Mouse (Mus musculus) naive thymus-derived CD4-positive, alpha-beta T cell, adult 2 months (primary cell): ENCODE measurements around the gene 2300009A05Rik.

Experiments
- DNase-seq: peaks from one replicate; pipeline ENCODE4 v3.0.0-alpha.2; 2011; ENCODE audit warnings: low read depth

The 2300009A05Rik gene

DNA sequence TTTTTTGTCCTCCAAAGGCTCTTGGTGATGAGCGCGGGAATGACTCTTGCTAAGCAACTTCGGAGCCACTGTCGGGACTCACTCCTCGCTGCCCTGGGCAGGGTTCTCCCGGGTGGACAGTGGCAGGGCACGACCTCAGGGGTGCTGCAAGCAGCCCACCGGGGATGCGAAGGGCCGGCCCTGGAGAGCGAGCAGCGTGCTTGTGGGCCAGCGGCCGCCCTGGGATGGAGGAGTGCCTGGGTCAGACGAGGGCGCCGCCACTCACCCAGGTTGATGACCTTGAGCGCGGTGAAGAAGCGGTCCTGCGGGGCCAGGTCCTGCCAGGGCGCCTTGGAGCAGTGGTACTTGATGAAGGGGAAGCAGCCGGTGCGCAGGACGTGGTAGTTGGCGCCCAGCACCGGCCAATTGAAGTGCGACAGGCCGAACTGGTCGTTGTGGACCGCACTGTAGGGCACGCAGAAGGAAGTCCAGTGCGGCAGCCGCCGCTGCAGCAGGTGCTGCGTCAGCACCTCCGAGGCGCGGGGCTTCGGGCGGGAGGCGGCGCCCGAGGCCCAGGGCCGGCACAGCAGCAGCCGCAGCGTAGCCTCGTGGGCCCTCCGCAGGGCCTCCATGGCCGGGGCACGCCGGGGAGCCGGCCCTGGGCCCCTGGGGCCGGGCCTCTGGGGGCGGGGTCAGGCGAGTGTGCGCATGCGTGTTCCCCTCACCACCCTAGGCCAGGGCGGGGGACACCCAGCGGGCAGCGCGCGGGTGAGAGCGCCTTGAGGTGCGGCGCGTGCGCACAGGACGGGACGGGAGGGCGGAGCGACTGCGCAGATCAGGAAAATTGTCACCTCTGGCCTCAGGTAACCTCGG, at the start of gene 2300009A05Rik:
2300009A05Rik (minus strand) TSS at position 636 of the 852 bp plus-strand sequence.
- peak; percentile 95 for DNase-seq

DNA sequence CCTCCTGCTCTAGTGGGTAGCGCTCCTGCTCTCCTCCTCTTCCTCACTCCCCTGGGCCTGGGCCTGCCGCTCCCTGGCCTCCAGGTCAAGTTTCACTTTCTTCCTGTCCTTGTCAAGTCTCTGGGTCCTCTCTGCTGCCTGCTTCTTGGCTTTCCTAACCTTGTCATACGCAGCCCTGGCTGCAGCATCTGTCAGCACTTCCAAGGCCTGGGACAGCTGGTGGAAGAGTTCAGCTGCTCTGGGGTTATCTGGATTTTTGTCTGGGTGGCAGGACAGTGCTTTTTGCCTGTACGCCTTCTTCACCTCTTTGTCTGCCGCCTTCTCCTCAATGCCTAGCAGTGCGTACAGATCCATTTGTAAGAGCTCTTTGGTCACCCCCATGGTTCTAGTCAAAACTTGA, 44.6 kb upstream of the 2300009A05Rik start:
- DNase-seq = no peak

- DNase-seq = no peak
Observed at GRCm38 (mm10) chr9:63430652-63431051, 31.6 kb upstream of the 2300009A05Rik start.

DNA sequence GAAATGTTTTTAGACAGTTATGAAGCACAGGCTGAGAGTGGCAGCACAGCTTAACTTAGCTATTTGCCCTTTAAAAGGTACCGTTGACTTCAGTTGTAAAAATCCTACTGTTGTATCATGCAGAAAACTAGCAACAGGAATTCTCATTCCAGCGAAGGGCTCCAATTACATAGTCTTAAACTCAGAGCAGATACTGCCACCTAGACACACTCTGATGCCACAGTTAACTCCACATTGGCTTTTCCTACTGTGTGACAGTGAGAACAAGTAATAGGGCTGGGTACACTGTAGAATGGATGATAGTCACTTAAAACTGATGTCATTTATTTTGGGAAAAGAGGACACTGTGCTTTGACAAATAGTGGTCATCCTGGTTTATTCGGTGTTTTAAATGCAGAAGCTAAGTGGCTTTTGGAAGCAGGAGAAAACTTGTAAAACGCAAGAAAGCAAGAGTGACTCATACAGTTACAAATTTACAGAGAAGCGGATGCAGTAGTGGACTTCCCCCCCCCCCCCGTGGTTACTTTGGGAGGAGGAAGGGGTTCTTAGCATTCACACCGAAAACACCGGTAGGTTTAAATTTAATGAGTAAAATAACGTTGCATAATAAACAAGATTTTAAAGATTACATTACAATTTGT, 22.2 kb upstream of the 2300009A05Rik start:
- no peak for DNase-seq

DNA sequence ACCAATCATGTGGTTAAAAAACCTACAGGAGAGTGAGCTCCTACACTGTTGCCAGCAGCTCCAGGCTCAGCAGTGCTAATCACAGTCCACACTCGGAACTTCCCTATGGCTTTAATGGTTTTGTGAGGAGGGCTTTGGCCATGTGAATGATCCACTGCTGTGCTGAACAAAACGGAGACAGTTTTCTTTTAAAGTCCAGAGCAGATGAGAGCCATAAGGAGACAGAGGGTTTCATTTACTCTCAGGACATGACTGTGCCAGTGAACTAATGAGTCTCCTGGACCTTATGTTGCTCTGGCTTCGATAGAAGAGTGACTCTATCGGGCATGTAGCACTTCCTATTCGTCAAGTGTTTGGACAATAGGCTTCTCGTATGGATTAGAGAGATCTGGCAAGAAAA, 21.4 kb upstream of the 2300009A05Rik start:
- no peak for DNase-seq

DNA sequence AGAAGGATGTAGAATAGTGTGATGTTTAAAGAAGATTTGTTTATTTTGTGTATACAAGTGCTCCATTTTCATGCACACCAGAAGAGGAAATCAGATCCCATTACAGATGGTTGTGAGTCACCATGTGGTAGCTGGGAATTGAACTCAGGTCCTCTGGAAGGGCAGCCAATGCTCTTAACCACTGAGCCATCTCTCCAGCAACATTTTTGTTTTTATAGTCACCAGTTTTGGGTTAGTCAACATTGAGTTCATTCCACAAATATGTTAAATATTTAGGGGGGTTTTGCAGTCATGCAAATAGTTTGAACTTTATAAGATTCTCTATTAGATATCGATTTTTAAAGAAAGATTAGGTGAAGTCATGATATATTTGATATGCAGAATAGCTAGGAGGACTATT, 1.1 kb upstream of the 2300009A05Rik start:
- no peak for DNase-seq

DNA sequence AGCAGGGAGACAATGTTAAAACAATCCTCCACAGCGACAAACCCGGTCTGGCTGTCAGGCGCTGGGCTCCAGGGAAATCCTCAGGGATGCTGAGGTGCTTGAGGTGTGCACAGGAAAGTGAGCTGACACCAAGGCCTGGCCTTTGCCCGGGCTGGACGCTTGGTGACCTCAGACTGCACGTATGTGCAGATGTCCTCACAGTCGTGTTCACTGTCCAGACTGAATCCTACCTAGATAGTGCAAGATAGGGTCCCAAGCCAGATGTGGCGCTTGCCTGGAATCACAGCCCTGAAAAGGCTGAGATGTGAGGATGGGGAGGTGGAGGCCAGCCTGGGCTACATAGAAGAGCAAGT, 393 bp upstream of the 2300009A05Rik start:
- no peak for DNase-seq

DNA sequence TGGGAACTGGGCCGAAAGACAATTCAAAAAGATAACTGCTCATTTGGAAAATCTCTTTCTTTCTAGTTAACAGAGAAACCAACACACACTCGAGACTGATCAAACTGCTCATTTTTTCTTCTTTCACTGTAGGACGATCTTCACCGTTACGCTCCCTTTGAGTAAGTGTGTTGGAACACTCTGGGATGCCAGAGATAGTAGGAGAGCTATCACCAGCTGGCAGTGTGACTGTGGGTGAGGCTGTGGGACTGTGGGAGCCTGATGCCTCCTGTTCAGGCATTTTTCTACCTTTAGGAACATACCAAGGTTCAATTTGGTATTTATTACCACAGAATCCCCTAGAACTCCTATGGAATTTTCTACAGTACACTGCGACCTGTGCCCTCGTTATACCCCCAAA, 3.4 kb downstream of the 2300009A05Rik start:
- no peak for DNase-seq

DNA sequence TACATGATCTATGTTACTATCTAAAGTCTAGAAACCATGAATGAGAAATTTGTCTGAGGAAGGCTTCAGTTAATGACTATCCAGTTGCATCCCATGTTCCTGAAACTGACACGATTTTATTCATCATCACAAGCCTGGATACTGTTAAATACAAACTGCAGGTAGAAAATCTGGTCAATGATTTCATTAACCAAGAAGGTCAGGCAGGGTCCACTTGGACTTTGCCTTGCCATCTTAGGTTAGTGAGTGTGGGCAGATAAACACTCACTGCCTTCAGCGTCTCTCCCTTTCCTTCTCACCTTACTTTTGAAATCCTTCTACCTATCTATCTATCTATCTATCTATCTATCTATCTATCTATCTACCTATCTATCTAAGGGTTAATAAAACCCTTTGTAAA, 7.7 kb downstream of the 2300009A05Rik start:
- DNase-seq = no peak

DNA sequence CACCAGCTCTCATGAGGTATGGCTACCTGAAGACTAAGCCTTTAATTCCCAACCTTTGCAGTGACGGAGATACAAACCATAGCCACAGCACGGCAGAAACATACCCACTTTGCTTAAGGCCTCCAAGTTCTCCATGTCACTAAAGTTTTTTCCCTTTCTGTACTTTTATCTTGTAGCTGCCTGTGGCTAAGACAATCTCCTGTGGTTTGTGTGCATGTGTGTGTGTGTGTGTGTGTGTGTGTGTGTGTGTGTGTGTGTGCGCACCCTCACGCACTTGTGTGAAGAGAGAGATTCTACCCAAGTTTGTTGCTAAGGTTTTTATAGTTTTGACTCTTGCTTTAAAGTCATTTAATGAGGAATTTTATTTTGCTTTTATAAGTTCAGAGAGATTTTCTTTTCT, 16.3 kb downstream of the 2300009A05Rik start:
- DNase-seq = no peak

GRCm38 (mm10) chr9:63380326-63380725, 18.7 kb downstream of the 2300009A05Rik start:
- no peak for DNase-seq

- no peak for DNase-seq
Observed at GRCm38 (mm10) chr9:63378174-63378573, 20.9 kb downstream of the 2300009A05Rik start.

GRCm38 (mm10) chr9:63377270-63378142, 21.5 kb downstream of the 2300009A05Rik start, which contains the start of gene Map2k5:
Gene Map2k5, minus strand, starts transcription at chr9:63377902.
- peak; percentile 92 for DNase-seq

DNA sequence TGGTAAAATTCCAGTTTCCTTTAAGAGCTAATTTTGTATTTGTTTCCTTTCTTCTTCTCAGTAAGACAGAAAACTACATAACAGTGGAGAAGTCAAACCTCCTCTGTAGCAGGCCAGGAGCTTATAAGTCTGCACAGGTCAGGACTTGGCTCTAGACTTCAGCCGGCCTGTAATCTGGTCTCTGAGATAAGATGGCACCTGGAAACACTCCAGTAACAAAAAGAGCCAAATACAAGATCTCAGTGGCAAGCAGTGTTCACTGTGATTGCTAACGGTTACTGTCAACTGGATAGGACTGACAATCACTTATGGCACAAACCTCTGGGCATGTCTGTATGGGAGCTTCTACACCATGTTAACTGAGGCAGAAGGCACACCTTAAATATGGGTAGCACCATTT, 25.7 kb downstream of the 2300009A05Rik start:
- no peak for DNase-seq

- no peak for DNase-seq
Observed at GRCm38 (mm10) chr9:63372541-63372940, 26.5 kb downstream of the 2300009A05Rik start.

GRCm38 (mm10) chr9:63360410-63360809, 38.6 kb downstream of the 2300009A05Rik start:
- no peak for DNase-seq

DNA sequence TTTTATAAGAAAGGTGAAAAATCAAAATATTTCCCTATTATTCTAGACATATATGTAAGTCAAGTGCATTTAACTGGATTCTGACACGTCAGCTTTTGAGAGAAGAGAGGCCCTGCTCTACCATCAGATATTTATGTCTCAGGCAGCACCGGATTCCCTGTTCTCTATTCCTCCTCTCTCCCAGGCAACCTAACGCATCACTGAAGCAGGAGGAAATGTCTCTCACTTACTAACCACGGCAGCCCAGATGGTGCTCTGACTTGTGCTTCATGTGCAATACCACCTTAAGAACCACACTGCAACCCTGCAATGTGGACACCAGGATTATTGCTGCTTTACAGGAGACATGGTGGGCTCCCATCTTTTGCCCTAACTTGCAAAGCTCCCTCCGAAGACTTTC, 40.0 kb downstream of the 2300009A05Rik start:
- no peak for DNase-seq

DNA sequence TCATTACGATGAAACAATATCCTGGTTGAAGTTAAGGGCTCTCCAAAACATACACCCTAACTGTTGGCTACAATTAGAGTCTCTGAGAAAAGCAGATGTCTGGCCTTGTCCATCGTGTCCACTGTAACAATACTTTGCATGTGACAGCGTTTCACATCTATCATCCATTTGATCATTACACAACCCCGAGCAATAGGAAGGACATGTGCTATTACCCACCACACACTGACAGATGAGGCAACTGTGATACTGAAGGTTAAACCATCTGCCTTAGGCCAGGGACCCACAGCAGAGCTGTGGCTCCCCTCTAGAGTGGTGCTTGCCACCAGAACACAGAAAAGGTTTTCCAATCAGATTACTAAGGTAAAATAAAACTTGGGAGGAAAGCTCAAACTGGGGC, 42.3 kb downstream of the 2300009A05Rik start:
- DNase-seq = no peak

- DNase-seq = no peak
Observed at GRCm38 (mm10) chr9:63356278-63356677, 42.8 kb downstream of the 2300009A05Rik start.

GRCm38 (mm10) chr9:63354168-63354567, 44.9 kb downstream of the 2300009A05Rik start:
- DNase-seq = no peak

DNA sequence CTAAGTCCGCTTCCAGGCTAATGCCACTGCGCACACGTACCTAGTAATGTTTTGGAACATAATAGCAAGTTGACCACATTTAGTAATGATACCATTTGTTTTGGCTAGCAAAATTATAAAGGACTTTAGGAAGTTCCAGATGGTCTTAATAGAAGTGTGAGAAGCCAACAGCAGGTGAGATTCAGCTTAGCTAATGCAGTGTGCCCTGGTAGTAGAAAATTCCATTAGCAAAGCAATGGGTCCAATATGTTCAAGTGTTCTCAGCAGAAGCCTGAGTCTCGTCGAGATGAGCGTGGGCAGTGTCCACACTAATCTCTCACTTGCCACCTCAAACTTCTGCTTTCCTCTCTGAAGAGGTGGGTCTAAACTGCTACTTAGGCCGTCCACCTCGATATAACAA, 49.0 kb downstream of the 2300009A05Rik start:
- no peak for DNase-seq

GRCm38 (mm10) chr9:63349241-63349640, 49.8 kb downstream of the 2300009A05Rik start:
- DNase-seq = no peak

DNA sequence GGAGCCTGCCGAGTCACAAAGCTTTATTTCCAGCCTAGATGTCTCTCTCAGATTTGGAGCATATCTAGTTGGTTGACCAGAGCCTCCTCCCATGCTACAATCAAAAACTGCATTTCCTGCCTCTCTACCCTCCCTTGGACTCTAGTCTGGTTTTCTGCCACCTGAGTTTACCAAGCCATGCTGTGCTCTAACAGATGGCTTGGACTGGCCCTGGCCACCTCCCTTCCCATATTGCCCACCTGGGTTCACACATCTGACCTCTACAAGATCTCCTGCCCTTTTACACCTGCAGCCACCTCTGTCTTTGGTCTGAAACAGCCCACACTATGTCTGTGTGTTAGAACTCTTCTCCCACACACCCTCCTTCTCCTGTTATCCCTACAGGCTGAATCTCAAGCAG, 50.9 kb downstream of the 2300009A05Rik start:
- no peak for DNase-seq
